Mouse (Mus musculus) G1E (cell line): ENCODE measurements around the gene Ugdh.

ENCODE experiments used
- CTCF ChIP-seq: IDR thresholded peaks from 2 replicates; pipeline ENCODE4 v1.5.1; 2012; ENCODE audit warnings: low read depth, low read length, inconsistent platforms, mixed read lengths
- GATA1 ChIP-seq: IDR thresholded peaks from 2 replicates; pipeline ENCODE4 v1.6.1; 2012; ENCODE audit warnings: borderline replicate concordance, low read length, inconsistent platforms, mixed read lengths
- TAL1 ChIP-seq: conservative IDR thresholded peaks from 2 replicates; pipeline ENCODE4 v1.6.1; 2012; ENCODE audit warnings: low read depth, low read length, inconsistent platforms, mixed read lengths

DNA sequence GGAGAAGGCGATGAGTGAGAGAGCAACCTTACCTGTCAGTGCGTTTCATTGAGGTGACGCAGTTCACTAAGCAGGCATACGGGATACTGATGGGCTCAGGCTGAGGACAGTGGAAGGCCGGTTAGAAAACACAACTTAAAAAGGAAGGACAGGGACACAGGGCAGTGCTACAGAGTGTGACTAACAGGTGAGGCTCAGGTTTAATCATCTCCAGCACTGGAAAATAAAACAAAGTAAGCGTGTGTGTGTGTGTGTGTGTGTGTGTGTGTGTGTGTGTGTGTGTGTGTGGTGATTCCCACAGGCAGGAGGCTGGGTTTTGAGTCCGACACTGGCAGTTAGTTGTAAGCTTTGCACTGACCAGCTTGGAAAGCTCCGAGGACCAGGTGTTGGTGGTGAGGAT is 12.9 kb downstream of the Ugdh start:
- TF ChIP-seq CTCF (no peak), GATA1 (no peak), TAL1 (no peak)
